Mouse (Mus musculus) cerebellum, adult 2 months (tissue): ENCODE results near the gene Ccdc6. TPM values are rescaled to one million over a fixed set of nuclear protein-coding genes. Genes with fewer than 3 reads are reported as not detected.
A peak's percentile ranks its signal among the peaks of the same experiment; 100 is the strongest.

Experiments
- DNase-seq, 2 experiments: peaks; one replicate each; pipeline ENCODE4 v3.0.0; 2021
- H3K27ac ChIP-seq: fragments of 200-500 bp; 2 replicates; pipeline ENCODE4 v1.5.1; 2012; ENCODE audit warnings: low read length, control low read depth, inconsistent platforms; ENCODE audit not compliant: insufficient read depth
- H3K27me3 ChIP-seq: fragments of 200-500 bp; 2 replicates; pipeline ENCODE4 v1.6.1; 2012; ENCODE audit warnings: inconsistent platforms, mild to moderate bottlenecking, low read length, moderate library complexity; ENCODE audit not compliant: control insufficient read depth, insufficient read depth
- H3K4me1 ChIP-seq: fragments of 200-500 bp; 2 replicates; pipeline ENCODE4 v1.6.1; 2011; ENCODE audit warnings: low read length; ENCODE audit not compliant: control insufficient read depth, insufficient read depth
- H3K4me3 ChIP-seq: fragments of 200-500 bp; replicated peaks from 2 replicates; pipeline ENCODE3; 2011; ENCODE audit warnings: mild to moderate bottlenecking, low read depth, low read length, control low read depth; ENCODE audit not compliant: insufficient read depth
- CTCF ChIP-seq: fragments of 200-500 bp; IDR thresholded peaks from 2 replicates; pipeline ENCODE4 v1.5.1; 2011; ENCODE audit warnings: low read depth, mild to moderate bottlenecking, control low read depth, low read length, moderate library complexity, borderline replicate concordance; ENCODE audit not compliant: insufficient read depth
- POLR2A ChIP-seq: fragments of 200-500 bp; IDR thresholded peaks from 2 replicates; pipeline ENCODE4 v1.6.1; 2011; ENCODE audit warnings: low read length, control low read depth, borderline replicate concordance; ENCODE audit not compliant: insufficient read depth
- WGBS: fragments of 180-500 bp; shearing (Covaris S2); methylation state at CpG from one replicate; pipeline ENCODE4 v1.1.7; 2018; 5-methylcytosine and 5-hydroxymethylcytosine counted together
- polyA plus RNA-seq: library from polyadenylated mRNA; depleted of rRNA; stranded (reverse); fragments of >200 nt; gene quantifications from 2 replicates; pipeline ENCODE4 v1.2.3, GENCODE M21; 2012

The Ccdc6 gene
- polyA plus RNA-seq, 1 experiment = 31.7 TPM

DNA sequence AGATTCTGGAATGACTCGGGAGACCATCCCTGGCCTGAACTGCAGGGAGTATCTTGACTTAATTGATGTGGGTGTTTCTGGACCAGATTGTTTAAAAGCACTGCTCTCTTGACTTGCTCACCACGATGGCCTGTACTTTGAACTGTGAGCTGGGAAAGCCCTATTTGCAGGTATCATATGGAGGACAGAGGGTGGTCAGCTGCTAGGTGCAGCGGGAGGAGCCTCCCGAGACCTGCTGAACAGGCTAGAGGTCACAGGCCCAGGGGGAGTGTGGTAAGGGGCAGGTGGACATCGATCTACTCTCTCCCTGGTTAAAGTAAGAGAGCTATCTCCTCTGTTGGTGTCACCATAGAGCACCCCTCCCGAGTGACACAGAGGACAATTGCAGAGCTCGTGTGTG lies 28.6 kb downstream of the Ccdc6 start:
- Histone ChIP-seq H3K27ac (no peak overlapping the region), H3K4me3 (no peak overlapping the region), H3K27me3 (no peaks in the 10 kb centered on the region), H3K4me1 (peaks cover 30% of the 10 kb centered on the region)
- WGBS = 61% methylated on average over 7 of the region's 7 CpGs
- DNase-seq = no peak
- TF ChIP-seq CTCF (no peak), POLR2A (no peak)

- no peaks in the 10 kb centered on the region for H3K27me3 ChIP-seq
- no peak overlapping the region for H3K4me3 ChIP-seq
- TF ChIP-seq CTCF = no peak
- TF ChIP-seq POLR2A = no peak
- peaks cover 21% of the 10 kb centered on the region for H3K4me1 ChIP-seq
- no peak overlapping the region for H3K27ac ChIP-seq
- no peak for DNase-seq
- whole genome bisulfite sequencing = 80% methylated on average over 8 of the region's 8 CpGs
These were observed 30.4 kb downstream of the Ccdc6 start for GRCm38 (mm10) chr10:70127273-70127672.

DNA sequence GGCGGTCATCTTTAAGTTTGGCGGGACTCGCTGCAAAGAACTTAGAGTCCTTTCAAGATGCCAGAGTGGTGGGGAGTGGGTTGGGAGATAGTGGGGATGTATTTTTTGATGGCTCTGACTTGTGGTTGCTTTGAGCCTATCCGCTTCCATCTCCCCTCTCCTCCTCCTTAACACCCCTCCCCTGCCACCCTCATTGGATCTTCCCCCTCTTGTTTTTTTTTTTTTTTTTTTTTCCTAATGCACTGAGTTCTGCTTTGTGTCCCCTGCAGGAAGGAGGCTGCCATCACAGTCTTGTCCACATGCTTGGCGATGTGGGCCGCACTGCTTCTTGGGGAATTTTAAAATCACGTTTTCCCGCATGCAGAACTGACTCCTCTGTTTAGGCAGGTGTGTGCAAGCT lies 31.5 kb downstream of the Ccdc6 start:
- Histone ChIP-seq H3K4me1 (peaks cover 25% of the 10 kb centered on the region), H3K4me3 (no peak overlapping the region), H3K27me3 (no peaks in the 10 kb centered on the region), H3K27ac (no peak overlapping the region)
- no peak for DNase-seq
- TF ChIP-seq POLR2A (no peak), CTCF (no peak)
- 97% methylated on average over 8 of the region's 8 CpGs for WGBS

GRCm38 (mm10) chr10:70132087-70132560 lies 35.2 kb downstream of the Ccdc6 start:
- no peak for DNase-seq
- no peak overlapping the region for H3K4me3 ChIP-seq
- peaks cover 7% of the 10 kb centered on the region; the same call in 1 of the 2 replicates for H3K4me1 ChIP-seq
- no peaks in the 10 kb centered on the region for H3K27me3 ChIP-seq
- WGBS = 61% methylated on average over 5 of the region's 5 CpGs
- TF ChIP-seq CTCF (no peak), POLR2A (no peak)
- no peak overlapping the region for H3K27ac ChIP-seq

GRCm38 (mm10) chr10:70132714-70133113 lies 35.8 kb downstream of the Ccdc6 start:
- Histone ChIP-seq H3K4me1 (peaks cover 7% of the 10 kb centered on the region; the same call in 1 of the 2 replicates), H3K27me3 (no peaks in the 10 kb centered on the region), H3K27ac (no peak overlapping the region), H3K4me3 (no peak overlapping the region)
- no peak for DNase-seq
- TF ChIP-seq CTCF (no peak), POLR2A (no peak)
- WGBS = 80% methylated on average over 6 of the region's 6 CpGs

DNA sequence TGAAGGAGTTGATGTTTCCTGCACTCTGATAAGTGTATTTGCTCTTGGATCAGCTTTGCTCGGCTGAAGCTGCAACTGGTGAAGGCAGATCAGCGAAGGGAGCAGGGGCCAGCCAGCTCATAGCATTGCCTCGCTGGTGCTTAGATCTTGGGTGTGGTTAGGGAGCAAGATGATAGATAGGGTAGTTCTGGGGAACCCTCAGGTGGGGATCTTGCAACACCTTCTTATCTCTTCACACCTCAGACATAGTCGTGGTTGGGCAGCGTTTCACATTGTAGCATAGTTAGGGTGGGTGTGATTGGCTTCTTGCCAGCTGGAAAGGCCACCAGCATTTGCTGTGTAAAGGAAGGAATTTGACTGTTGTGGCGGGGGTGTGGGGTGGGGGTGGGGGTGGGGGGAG lies 36.3 kb downstream of the Ccdc6 start:
- Histone ChIP-seq H3K27me3 (no peaks in the 10 kb centered on the region), H3K4me1 (peaks cover 7% of the 10 kb centered on the region; the same call in 1 of the 2 replicates), H3K27ac (no peak overlapping the region), H3K4me3 (no peak overlapping the region)
- TF ChIP-seq POLR2A (no peak), CTCF (no peak)
- no peak for DNase-seq
- WGBS = 46% methylated on average over 6 of the region's 6 CpGs

GRCm38 (mm10) chr10:70135680-70136079 lies 38.8 kb downstream of the Ccdc6 start:
- H3K4me1 ChIP-seq = peaks cover 10% of the 10 kb centered on the region; the same call in 1 of the 2 replicates
- no peak overlapping the region for H3K27ac ChIP-seq
- no peak for DNase-seq
- TF ChIP-seq CTCF (peak; percentile 50; the same call in 1 of the 2 replicates), POLR2A (no peak)
- no peak overlapping the region for H3K4me3 ChIP-seq
- H3K27me3 ChIP-seq = no peaks in the 10 kb centered on the region
- 88% methylated on average over 5 of the region's 5 CpGs for WGBS

GRCm38 (mm10) chr10:70137652-70138051 lies 40.7 kb downstream of the Ccdc6 start:
- Histone ChIP-seq H3K4me1 (0 out of 2 replicates have a peak, but pooled peaks cover 7% of the 10 kb centered on the region), H3K27ac (no peak overlapping the region), H3K27me3 (no peaks in the 10 kb centered on the region), H3K4me3 (no peak overlapping the region)
- WGBS = 77% methylated on average over 7 of the region's 7 CpGs
- no peak for TF ChIP-seq CTCF
- no peak for TF ChIP-seq POLR2A
- no peak for DNase-seq

GRCm38 (mm10) chr10:70138150-70138549 lies 41.2 kb downstream of the Ccdc6 start:
- DNase-seq = no peak
- H3K4me1 ChIP-seq = 0 out of 2 replicates have a peak, but pooled peaks cover 4% of the 10 kb centered on the region
- 64% methylated on average over 8 of the region's 8 CpGs for whole genome bisulfite sequencing
- no peak overlapping the region for H3K27ac ChIP-seq
- H3K27me3 ChIP-seq = no peaks in the 10 kb centered on the region
- no peak overlapping the region for H3K4me3 ChIP-seq
- TF ChIP-seq CTCF = no peak
- no peak for TF ChIP-seq POLR2A
